Mouse (Mus musculus) stomach, embryonic 14.5 days (tissue): ENCODE data around the gene Fblim1. TPM values are rescaled to one million over a fixed set of nuclear protein-coding genes. Genes with fewer than 3 reads are reported as not detected.

Source experiments
- ATAC-seq: fragments of 200-750 bp; cut with Nextera tagmentation; 2 replicates; pipeline ENCODE4 v1.8.0; 2017; ENCODE audit warnings: low read depth, moderate TSS enrichment; ENCODE audit not compliant: insufficient number of reproducible peaks, insufficient read depth, low FRiP score
- H3K27ac ChIP-seq: fragments of 300-500 bp; sonication (generic); 2 replicates; pipeline ENCODE4 v1.5.1; 2014; ENCODE audit warnings: mild to moderate bottlenecking, low read length, moderate library complexity, mixed read lengths
- H3K27me3 ChIP-seq: fragments of 300-500 bp; sonication (generic); 2 replicates; pipeline ENCODE4 v1.6.1; 2014; ENCODE audit warnings: low read length, control low read depth, mixed read lengths; ENCODE audit not compliant: control insufficient read depth, insufficient read depth
- H3K36me3 ChIP-seq: fragments of 300-500 bp; sonication (generic); 2 replicates; pipeline ENCODE4 v1.6.1; 2014; ENCODE audit warnings: mild to moderate bottlenecking, control low read depth, low read length, moderate library complexity, mixed read lengths; ENCODE audit not compliant: control insufficient read depth, insufficient read depth
- H3K4me1 ChIP-seq: fragments of 300-500 bp; sonication (generic); 2 replicates; pipeline ENCODE4 v1.6.1; 2014; ENCODE audit warnings: low read length, control low read depth, mixed read lengths; ENCODE audit not compliant: control insufficient read depth, insufficient read depth
- H3K4me2 ChIP-seq: fragments of 300-500 bp; sonication (generic); replicated peaks from 2 replicates; pipeline ENCODE4 v1.6.1; 2014; ENCODE audit warnings: low read depth, low read length, control low read depth
- H3K4me3 ChIP-seq: fragments of 300-500 bp; sonication (generic); 2 replicates; pipeline ENCODE4 v1.5.1; 2014; ENCODE audit warnings: low read depth, low read length, control low read depth
- H3K9ac ChIP-seq: fragments of 300-500 bp; sonication (generic); replicated peaks from 2 replicates; pipeline ENCODE4 v1.6.1; 2014; ENCODE audit warnings: low read depth, mild to moderate bottlenecking, control low read depth, low read length, moderate library complexity, mixed read lengths
- H3K9me3 ChIP-seq: fragments of 300-500 bp; sonication (generic); 2 replicates; pipeline ENCODE4 v1.6.1; 2016; ENCODE audit warnings: low read depth, low read length, control low read depth; ENCODE audit not compliant: control insufficient read depth
- WGBS: fragments of 180-500 bp; shearing (Covaris S2); extraction: QIAGEN DNeasy Blood & Tissue Kit; methylation state at CpG from one replicate; pipeline ENCODE4 v1.1.7; 2014; 5-methylcytosine and 5-hydroxymethylcytosine counted together
- polyA plus RNA-seq: library from polyadenylated mRNA; unstranded; fragments of >200 nt; fragmentation: Nextera tagmentation; extraction: Ambion mirVana; gene quantifications from 2 replicates; pipeline ENCODE4 v1.2.1, GENCODE M21; 2014

Fblim1 gene
- polyA plus RNA-seq, 1 experiment from 2014 or later, result 94.9 TPM

- Histone ChIP-seq H3K27ac (no peak overlapping the region), H3K4me1 (0 out of 2 replicates have a peak, but pooled peaks cover 5% of the 10 kb centered on the region), H3K4me2 (no peak overlapping the region), H3K4me3 (no peak overlapping the region), H3K27me3 (no peaks in the 10 kb centered on the region), H3K9me3 (no peaks in the 10 kb centered on the region), H3K9ac (no peak overlapping the region), H3K36me3 (peaks cover 66% of the 10 kb centered on the region)
- no peak for ATAC-seq
- WGBS, result 27% methylated on average over 3 of the region's 3 CpGs
These were observed 14.3 kb downstream of the Fblim1 start for GRCm38 (mm10) chr4:141591547-141591946.

GRCm38 (mm10) chr4:141583919-141584318, 22.0 kb downstream of the Fblim1 start:
- Histone ChIP-seq H3K9me3 (no peaks in the 10 kb centered on the region), H3K9ac (no peak overlapping the region), H3K27me3 (no peaks in the 10 kb centered on the region), H3K36me3 (peaks cover 54% of the 10 kb centered on the region), H3K4me3 (no peak overlapping the region), H3K27ac (no peak overlapping the region), H3K4me1 (no peaks in the 10 kb centered on the region), H3K4me2 (no peak overlapping the region)
- 87% methylated on average over 8 of the region's 8 CpGs for WGBS
- no peak for ATAC-seq

- Histone ChIP-seq H3K27ac (no peak overlapping the region), H3K36me3 (peaks cover 60% of the 10 kb centered on the region), H3K9ac (no peak overlapping the region), H3K27me3 (no peaks in the 10 kb centered on the region), H3K4me1 (no peaks in the 10 kb centered on the region), H3K4me3 (no peak overlapping the region), H3K4me2 (no peak overlapping the region), H3K9me3 (no peaks in the 10 kb centered on the region)
- no peak for ATAC-seq
- WGBS, result 93% methylated on average over 13 of the region's 13 CpGs
These were observed 24.8 kb downstream of the Fblim1 start for GRCm38 (mm10) chr4:141581051-141581450.

- Histone ChIP-seq H3K27me3 (no peaks in the 10 kb centered on the region), H3K9me3 (no peaks in the 10 kb centered on the region), H3K27ac (peak overlapping the region; percentile 33; the same call in 1 of the 2 replicates), H3K4me3 (no peak overlapping the region), H3K36me3 (peaks cover 44% of the 10 kb centered on the region), H3K9ac (no peak overlapping the region), H3K4me1 (0 out of 2 replicates have a peak, but pooled peaks cover under 1% of the 10 kb centered on the region), H3K4me2 (no peak overlapping the region)
- 38% methylated on average over 3 of the region's 3 CpGs for WGBS
- ATAC-seq, result peak; percentile 69
These were observed 27.1 kb downstream of the Fblim1 start for GRCm38 (mm10) chr4:141578833-141579232.

GRCm38 (mm10) chr4:141576877-141577276, 29.0 kb downstream of the Fblim1 start:
- 0 out of 2 replicates have a peak, but pooled peaks cover 2% of the 10 kb centered on the region for H3K4me1 ChIP-seq
- WGBS, result 93% methylated on average over 7 of the region's 7 CpGs
- H3K27ac ChIP-seq, result no peak overlapping the region
- no peak overlapping the region for H3K4me3 ChIP-seq
- H3K9me3 ChIP-seq, result no peaks in the 10 kb centered on the region
- H3K4me2 ChIP-seq, result no peak overlapping the region
- H3K27me3 ChIP-seq, result no peaks in the 10 kb centered on the region
- peaks cover 35% of the 10 kb centered on the region for H3K36me3 ChIP-seq
- ATAC-seq, result no peak
- H3K9ac ChIP-seq, result no peak overlapping the region

- Histone ChIP-seq H3K4me2 (no peak overlapping the region), H3K9ac (no peak overlapping the region), H3K4me3 (no peak overlapping the region), H3K36me3 (peaks cover 33% of the 10 kb centered on the region), H3K27ac (no peak overlapping the region), H3K27me3 (no peaks in the 10 kb centered on the region), H3K4me1 (0 out of 2 replicates have a peak, but pooled peaks cover 2% of the 10 kb centered on the region), H3K9me3 (no peaks in the 10 kb centered on the region)
- no peak for ATAC-seq
- 75% methylated on average over 11 of the region's 11 CpGs for WGBS
These were observed 29.5 kb downstream of the Fblim1 start for GRCm38 (mm10) chr4:141576404-141576803.

GRCm38 (mm10) chr4:141574789-141575702, 30.9 kb downstream of the Fblim1 start:
- Histone ChIP-seq H3K36me3 (peaks cover 26% of the 10 kb centered on the region), H3K4me2 (peak overlapping the region; percentile 29; the same call in 1 of the 2 replicates), H3K4me1 (0 out of 2 replicates have a peak, but pooled peaks cover 2% of the 10 kb centered on the region), H3K27ac (no peak overlapping the region), H3K27me3 (no peaks in the 10 kb centered on the region), H3K9me3 (no peaks in the 10 kb centered on the region), H3K4me3 (no peak overlapping the region), H3K9ac (no peak overlapping the region)
- 38% methylated on average over 27 of the region's 27 CpGs for WGBS
- 0 out of 2 replicates have a peak, but pooled peaks have one; percentile 25 for ATAC-seq

GRCm38 (mm10) chr4:141573359-141573966, 32.4 kb downstream of the Fblim1 start:
- 38% methylated on average over 6 of the region's 6 CpGs for WGBS
- Histone ChIP-seq H3K4me2 (no peak overlapping the region), H3K36me3 (peaks cover 16% of the 10 kb centered on the region)

More at GRCm38 (mm10) chr4:141573359-141573966, 32.4 kb downstream of the Fblim1 start:
- Histone ChIP-seq H3K27me3 (no peaks in the 10 kb centered on the region), H3K4me1 (0 out of 2 replicates have a peak, but pooled peaks cover 2% of the 10 kb centered on the region), H3K27ac (peak overlapping the region; percentile 3; the same call in 1 of the 2 replicates), H3K4me3 (no peak overlapping the region), H3K9me3 (no peaks in the 10 kb centered on the region), H3K9ac (no peak overlapping the region)
- ATAC-seq, result no peak
